Mouse (Mus musculus) Patski (cell line): Measurements from ENCODE around the gene Msx3. TPM values are rescaled to one million over a fixed set of nuclear protein-coding genes. Genes with fewer than 3 reads are reported as not detected.

Experiments
- ATAC-seq: fragments of 100-300 bp; one replicate; pipeline ENCODE4 v1.8.0; 2021
- CTCF ChIA-PET: fragments of 350-600 bp; sonication (Branson Sonifier 250); formaldehyde crosslinking; loops from one replicate; lab custom pipeline; 2022; ENCODE audit warnings: inconsistent platforms; lab: Charles Lee
- POLR2A ChIA-PET: fragments of 350-600 bp; sonication (Branson Sonifier 250); formaldehyde crosslinking; loops from one replicate; lab custom pipeline; 2022; ENCODE audit warnings: antibody characterized with exemption, inconsistent platforms; lab: Charles Lee
- DNase-seq: peaks from one replicate; pipeline ENCODE4 v3.0.0-alpha.2; 2011; ENCODE audit warnings: low read depth, low spot score
- H3K27me3 ChIP-seq: fragments of 371-371 bp; one replicate; pipeline ENCODE4 v1.5.1; 2021
- CTCF ChIP-seq: fragments of 100-300 bp; IDR thresholded peaks from one replicate; pipeline ENCODE4 v1.5.1; 2021
- in situ Hi-C: fragments of 300-500 bp; cut with MboI; formaldehyde crosslinking; loops from 3 replicates; pipeline ENCODE4 v1.11.1; 2018; ENCODE audit warnings: low pct_unique_long_range_greater_than_20kb, mixed read lengths
- polyA plus RNA-seq: library from polyadenylated mRNA; unstranded; gene quantifications from one replicate; pipeline ENCODE4 v1.2.3, GENCODE M21; 2021

Gene Msx3
- not detected for polyA plus RNA-seq

DNA sequence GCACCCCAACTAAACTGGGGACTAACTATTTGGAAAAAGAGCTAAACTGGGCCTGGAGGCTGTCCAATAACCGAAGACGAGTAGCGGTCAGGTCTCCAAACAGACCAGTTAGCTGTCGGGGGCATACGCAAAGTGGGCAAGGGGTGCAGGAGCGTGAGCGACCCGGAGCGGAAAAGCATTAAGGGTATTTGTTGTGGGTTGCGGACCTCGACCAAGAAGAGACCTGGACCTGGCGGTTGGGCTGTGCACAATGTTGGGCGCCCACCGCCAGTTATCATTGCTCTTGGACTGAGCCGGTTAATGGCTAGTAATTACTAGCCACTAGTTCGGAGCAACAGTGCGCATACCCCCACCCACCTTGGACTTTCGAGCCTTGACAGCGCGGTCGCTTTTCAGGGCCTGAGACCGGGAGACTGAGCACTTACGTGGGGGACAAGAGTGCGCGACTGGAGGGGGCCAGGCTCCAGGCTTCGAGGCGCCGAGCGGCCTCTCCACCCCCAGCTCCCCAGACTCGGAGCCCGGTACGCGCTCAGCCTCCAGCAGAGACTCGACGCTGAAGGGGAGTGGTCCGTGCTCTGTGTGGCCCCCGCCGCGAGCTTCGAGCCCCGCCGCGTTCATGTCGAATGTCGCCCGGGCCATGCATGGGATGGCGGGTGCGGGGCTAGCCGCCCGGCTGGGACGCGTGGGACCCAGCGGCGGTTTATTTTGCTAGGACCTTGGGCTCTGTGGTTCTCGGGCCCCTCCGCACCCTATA lies at the start of gene Msx3:
TSS of gene Msx3 (minus strand) at position 729 of the 754 bp plus-strand sequence.
- ChIA-PET POLR2A (no interaction called here), CTCF (no interaction called here)
- TF ChIP-seq CTCF, result no peak
- in situ Hi-C loops, result no loop called here
- peaks cover 32% of the 10 kb centered on the region for H3K27me3 ChIP-seq
- ATAC-seq (no peak), DNase-seq (no peak)

- ChIA-PET POLR2A (interaction anchor here (0.5 kb wide), 1 partner anchor 65 kb away, joined by 3 read pairs; no protein-coding TSS in a partner anchor), CTCF (no interaction called here)
- DNase-seq, result no peak
- in situ Hi-C loops, result no loop called here
- no peaks in the 10 kb centered on the region for H3K27me3 ChIP-seq
- ATAC-seq, result no peak
- TF ChIP-seq CTCF, result no peak
These were observed 49.6 kb upstream of the Msx3 start for GRCm38 (mm10) chr7:140098466-140098865.

DNA sequence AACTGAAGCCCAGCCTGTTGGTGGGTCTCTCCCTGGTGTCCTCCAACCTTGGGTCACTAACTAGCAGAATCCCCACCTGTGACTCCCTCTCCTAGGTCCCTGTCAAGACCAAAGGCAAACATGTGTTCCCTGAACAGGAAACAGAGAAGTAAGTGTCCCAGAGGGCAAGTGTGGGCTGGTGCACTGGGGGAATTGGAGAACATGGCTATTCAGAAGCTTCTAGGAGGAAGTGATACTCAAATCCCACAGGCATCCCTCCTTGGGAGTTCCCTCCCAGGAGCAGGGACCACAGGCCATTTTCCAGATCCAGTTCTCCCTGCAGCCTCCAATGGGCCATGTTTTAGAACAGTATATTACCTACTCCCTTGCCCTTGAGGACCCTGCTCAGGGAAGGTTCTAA lies 47.2 kb upstream of the Msx3 start:
- ChIA-PET POLR2A (no interaction called here), CTCF (no interaction called here)
- ATAC-seq, result no peak
- in situ Hi-C loops, result no loop called here
- no peaks in the 10 kb centered on the region for H3K27me3 ChIP-seq
- no peak for TF ChIP-seq CTCF
- no peak for DNase-seq

DNA sequence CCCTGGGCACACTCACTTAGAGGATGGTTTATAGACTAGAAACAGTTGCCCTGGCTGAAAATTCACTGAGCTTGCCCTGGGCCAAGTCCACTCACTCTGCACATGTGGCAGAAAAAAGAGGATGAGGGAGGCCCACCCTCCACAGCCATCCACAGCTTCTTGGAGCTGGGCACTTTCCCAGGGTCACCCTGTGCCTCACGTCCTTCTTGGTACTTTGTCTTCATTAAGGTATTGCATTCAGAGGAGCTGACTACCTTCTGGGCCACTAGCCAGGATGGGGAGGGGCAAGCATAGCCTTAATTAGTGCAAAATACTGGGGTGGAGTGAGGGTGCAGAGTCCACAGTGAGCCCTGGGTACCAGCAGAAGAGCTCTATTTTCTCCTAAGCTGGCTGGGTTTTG lies 46.7 kb upstream of the Msx3 start:
- ATAC-seq (no peak), DNase-seq (no peak)
- no peak for TF ChIP-seq CTCF
- POLR2A ChIA-PET, result no interaction called here
- in situ Hi-C loops, result no loop called here
- CTCF ChIA-PET, result no interaction called here
- H3K27me3 ChIP-seq, result no peaks in the 10 kb centered on the region

DNA sequence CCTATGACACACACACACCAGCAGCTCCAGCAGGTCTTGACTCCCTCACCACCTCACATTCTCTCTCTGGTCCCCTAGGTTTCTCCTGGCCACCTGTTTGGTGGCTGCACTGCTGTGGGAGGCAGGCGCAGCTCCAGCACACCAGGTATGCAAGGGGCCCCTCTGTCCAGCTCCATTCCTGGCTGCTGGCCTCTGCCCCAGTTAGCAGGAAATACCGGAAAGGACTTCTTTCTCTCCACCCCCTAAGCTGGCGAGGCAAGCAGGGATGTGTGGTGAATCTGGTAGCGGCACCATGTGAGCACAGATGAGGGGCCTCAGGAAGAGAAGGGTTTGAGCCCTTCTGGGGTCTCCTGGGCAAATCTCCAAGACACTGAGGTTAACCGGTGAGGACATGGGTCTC lies 46.1 kb upstream of the Msx3 start:
- DNase-seq (no peak), ATAC-seq (no peak)
- in situ Hi-C loops, result no loop called here
- ChIA-PET POLR2A (no interaction called here), CTCF (no interaction called here)
- no peaks in the 10 kb centered on the region for H3K27me3 ChIP-seq
- TF ChIP-seq CTCF, result no peak

DNA sequence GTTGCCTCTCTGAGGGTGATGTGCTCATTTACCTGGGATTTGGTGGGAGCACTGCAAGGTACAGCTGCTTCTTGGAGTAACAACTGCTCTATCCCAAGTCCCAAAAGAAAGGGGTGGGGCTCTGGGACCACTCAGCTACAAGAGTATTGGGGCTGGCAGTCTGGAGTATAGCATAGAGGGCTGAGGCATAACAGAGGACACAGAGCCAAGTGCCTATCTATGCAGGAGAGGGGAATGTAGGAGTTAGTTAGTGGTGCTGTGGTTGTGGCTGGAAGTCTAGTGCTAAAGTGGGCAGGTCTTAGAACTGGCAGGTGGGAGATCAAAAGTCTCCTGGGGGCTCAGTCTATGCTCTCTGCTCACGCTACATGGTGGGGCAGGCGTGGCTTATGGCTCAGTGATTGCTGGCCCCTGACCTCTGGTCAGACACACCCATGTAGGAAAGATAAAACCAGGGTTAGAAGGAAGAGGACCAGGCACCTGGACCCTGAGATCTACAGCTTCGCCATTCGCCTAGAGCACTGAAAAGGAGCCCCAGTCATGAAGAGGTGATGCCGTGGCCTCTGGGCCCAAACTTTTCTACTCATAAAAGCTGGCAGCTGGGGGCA lies 44.1 kb upstream of the Msx3 start, which contains the start of gene Prap1:
TSS of gene Prap1 (plus strand) at position 472 of the 605 bp plus-strand sequence.
- no peak for ATAC-seq
- no peak for TF ChIP-seq CTCF
- in situ Hi-C loops, result no loop called here
- H3K27me3 ChIP-seq, result no peaks in the 10 kb centered on the region
- ChIA-PET POLR2A (no interaction called here), CTCF (interaction anchor here (0.8 kb wide), 1 partner anchor 19 kb away, joined by 3 read pairs; no protein-coding TSS in a partner anchor)
- no peak for DNase-seq

- TF ChIP-seq CTCF, result no peak
- ChIA-PET POLR2A (no interaction called here), CTCF (interaction anchor here (0.7 kb wide), 1 partner anchor 447 kb away, joined by 3 read pairs; no protein-coding TSS in a partner anchor)
- in situ Hi-C loops, result no loop called here
- no peak for ATAC-seq
- DNase-seq, result no peak
- H3K27me3 ChIP-seq, result no peaks in the 10 kb centered on the region
These were observed 41.7 kb upstream of the Msx3 start for GRCm38 (mm10) chr7:140090601-140091000.

- no peak for ATAC-seq
- TF ChIP-seq CTCF, result no peak
- H3K27me3 ChIP-seq, result peaks cover 5% of the 10 kb centered on the region
- in situ Hi-C loops, result no loop called here
- ChIA-PET POLR2A (no interaction called here), CTCF (no interaction called here)
- no peak for DNase-seq
These were observed 33.4 kb upstream of the Msx3 start, which contains the start of gene Caly for GRCm38 (mm10) chr7:140082242-140082678. Caly (minus strand) TSS chr7:140082548.

- ChIA-PET POLR2A (no interaction called here), CTCF (no interaction called here)
- in situ Hi-C loops, result no loop called here
- TF ChIP-seq CTCF, result no peak
- ATAC-seq (no peak), DNase-seq (no peak)
- peaks cover 5% of the 10 kb centered on the region for H3K27me3 ChIP-seq
These were observed 32.7 kb upstream of the Msx3 start for GRCm38 (mm10) chr7:140081408-140082241.

DNA sequence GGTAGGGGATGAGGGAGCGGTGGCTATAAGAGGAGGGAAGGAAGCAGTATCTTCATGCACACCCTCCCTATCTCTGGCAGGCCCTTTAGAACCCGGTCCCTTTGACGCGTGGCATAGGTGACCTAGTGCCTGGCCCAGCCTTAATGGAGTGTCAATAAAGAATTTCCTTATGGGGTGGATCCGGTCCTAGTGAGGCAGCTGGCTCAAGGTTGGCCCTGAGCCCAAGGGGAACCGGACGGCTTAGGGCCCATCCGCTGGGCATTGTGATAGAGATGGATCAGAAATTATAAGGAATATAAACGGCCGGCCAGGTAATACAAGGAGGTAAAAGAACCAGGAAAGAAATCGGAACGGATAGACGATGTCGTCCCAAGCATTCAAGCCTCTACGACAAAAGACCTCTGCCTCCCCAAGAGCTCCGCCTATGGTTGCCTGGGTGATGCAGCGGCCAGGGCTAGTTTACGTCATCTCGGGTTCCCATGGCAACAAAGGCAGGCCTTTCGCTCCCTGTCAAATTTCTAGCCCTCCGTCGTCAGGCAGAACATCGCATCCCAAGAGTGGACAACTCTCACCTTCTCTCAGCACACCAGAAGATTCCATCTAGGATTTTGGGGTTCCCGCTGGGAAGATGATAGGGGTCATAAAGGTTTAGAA lies 31.7 kb upstream of the Msx3 start:
- CTCF ChIA-PET, result no interaction called here
- POLR2A ChIA-PET, result no interaction called here
- no peak for ATAC-seq
- no peak for TF ChIP-seq CTCF
- DNase-seq, result no peak
- peaks cover 5% of the 10 kb centered on the region for H3K27me3 ChIP-seq
- in situ Hi-C loops, result no loop called here
